Mouse (Mus musculus) myocyte (in vitro differentiated cells): ENCODE measurements around the gene Rsph3a.

Experiments used
- MAX ChIP-seq: IDR thresholded peaks from one replicate; pipeline ENCODE4 v1.6.1; 2011; ENCODE audit warnings: low read depth, mild to moderate bottlenecking, control low read depth
- MYOG ChIP-seq, 3 experiments: IDR thresholded peaks; one replicate each; pipeline ENCODE4 v1.6.1; 2011; ENCODE audit warnings: control low read depth in 2 of 3, low read depth in 2 of 3, mild to moderate bottlenecking in 2 of 3; ENCODE audit not compliant: insufficient read length in 2 of 3, control insufficient read depth in 1 of 3, insufficient read depth in 1 of 3
- POLR2A ChIP-seq: IDR thresholded peaks from one replicate; pipeline ENCODE4 v1.6.1; 2011; ENCODE audit warnings: low read depth, mild to moderate bottlenecking, control low read depth, moderate library complexity; ENCODE audit not compliant: insufficient read length
- POLR2AphosphoS2 ChIP-seq: IDR thresholded peaks from one replicate; pipeline ENCODE4 v1.6.1; 2011; ENCODE audit warnings: low read depth, control low read depth; ENCODE audit not compliant: insufficient read length
- TCF12 ChIP-seq: IDR thresholded peaks from one replicate; pipeline ENCODE4 v1.6.1; 2011; ENCODE audit warnings: mild to moderate bottlenecking, control low read depth; ENCODE audit not compliant: poor library complexity, insufficient read depth, severe bottlenecking
- TCF3 ChIP-seq: IDR thresholded peaks from one replicate; pipeline ENCODE4 v1.6.1; 2011; ENCODE audit warnings: low read depth, control low read depth; ENCODE audit not compliant: insufficient read length

GRCm38 (mm10) chr17:7916782-7917574 is 28.4 kb upstream of the Rsph3a start:
- no peak for TF ChIP-seq POLR2A
- TF ChIP-seq TCF3 = no peak
- no peak for TF ChIP-seq MYOG (IDR thresholded peaks at IDR 0.05; ENCODE audit: control insufficient read depth in 1 of 3, insufficient read depth in 1 of 3, insufficient read length in 2 of 3, low read depth in 2 of 3)
- no peak for TF ChIP-seq TCF12
- TF ChIP-seq POLR2AphosphoS2 = no peak
- TF ChIP-seq MAX = no peak
